Comparison of ENCODE assay signal across 11 mouse cellular contexts in the genomic region with DNA sequence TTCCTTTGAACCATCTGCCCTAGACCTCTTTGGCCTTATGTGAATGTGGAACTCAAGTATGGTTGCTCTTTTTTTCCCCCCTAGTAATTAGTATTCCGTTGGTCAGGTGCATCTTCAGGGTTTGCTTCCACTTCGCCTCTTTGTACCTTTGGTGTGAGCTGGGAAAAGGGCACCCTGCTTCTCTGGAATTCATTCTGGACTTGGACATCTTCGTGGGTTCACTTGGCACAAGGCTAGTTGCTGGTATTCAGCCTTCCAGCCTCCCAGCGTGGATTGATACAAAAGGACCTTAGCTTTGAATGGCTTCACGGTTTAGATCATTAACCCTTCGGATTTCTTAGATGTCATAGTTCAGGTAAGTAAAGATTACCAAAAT. TPM values are rescaled to one million over a fixed set of nuclear protein-coding genes. Genes with fewer than 3 reads are reported as not detected.
DNase-seq lines count a peak whose midpoint lies in the region; ATAC-seq lines count a peak whose summit lies in the region.
"Had no signal": no experiment of that assay in that cellular context is flagged by ENCODE, and none has a peak within 500 bp of the region (broad histone marks: within the 10 kb centered on the region; RNA-seq: fewer than 3 reads in every experiment).

No protein-coding gene starts in this region.

- H3K4me3 ChIP-seq in kidney, embryonic 14.5 days (ENCODE audit: low read length), result peak overlapping the region; percentile 53; the same call in 1 of the 2 replicates
- peak overlapping the region; percentile 61 for H3K4me3 ChIP-seq in hindbrain, embryonic 11.5 days (ENCODE audit: low read depth, low read length)
- peak overlapping the region; percentile 52 for H3K4me3 ChIP-seq in midbrain, embryonic 15.5 days

- H3K4me2 ChIP-seq in kidney, embryonic 14.5 days (replicated peaks; ENCODE audit: low read depth, low read length), result no peak overlapping the region
- H3K4me2 ChIP-seq in hindbrain, embryonic 11.5 days (replicated peaks; ENCODE audit: low read depth, low read length), result peak overlapping the region; percentile 72
- H3K4me2 ChIP-seq in midbrain, embryonic 15.5 days, result peak overlapping the region; percentile 59

- peaks cover 4% of the 10 kb centered on the region; the same call in 1 of the 2 replicates for H3K4me1 ChIP-seq in kidney, embryonic 14.5 days (ENCODE audit: control insufficient read depth, insufficient read depth, low read length)
- no peaks in the 10 kb centered on the region for H3K4me1 ChIP-seq in hindbrain, embryonic 11.5 days (replicated peaks; ENCODE audit: control insufficient read depth, insufficient read depth, low read length)
- H3K4me1 ChIP-seq in midbrain, embryonic 15.5 days, result peaks cover 19% of the 10 kb centered on the region

- no peaks in the 10 kb centered on the region for H3K9me3 ChIP-seq in kidney, embryonic 14.5 days (ENCODE audit: control insufficient read depth, low read length)
- H3K9me3 ChIP-seq in hindbrain, embryonic 11.5 days (ENCODE audit: control insufficient read depth, low read length), result no peaks in the 10 kb centered on the region
- H3K9me3 ChIP-seq in midbrain, embryonic 15.5 days, result no peaks in the 10 kb centered on the region

- 23% methylated on average over 6 of the region's 6 CpGs for WGBS in kidney, embryonic 14.5 days
- 17% methylated on average over 6 of the region's 6 CpGs for WGBS in hindbrain, embryonic 11.5 days
- 7% methylated on average over 6 of the region's 6 CpGs for WGBS in midbrain, embryonic 15.5 days

- no peak overlapping the region for H3K9ac ChIP-seq in kidney, embryonic 14.5 days (ENCODE audit: low read depth, low read length)
- H3K9ac ChIP-seq in hindbrain, embryonic 11.5 days (ENCODE audit: low read depth, low read length), result no peak overlapping the region; the same call in 1 of the 2 replicates
- H3K9ac ChIP-seq in midbrain, embryonic 15.5 days, result peak overlapping the region; percentile 45

- no peaks in the 10 kb centered on the region for H3K36me3 ChIP-seq in kidney, embryonic 14.5 days (ENCODE audit: control insufficient read depth, insufficient read depth, low read length)
- no peaks in the 10 kb centered on the region for H3K36me3 ChIP-seq in hindbrain, embryonic 11.5 days (ENCODE audit: control insufficient read depth, insufficient read depth, low read length)
- no peaks in the 10 kb centered on the region for H3K36me3 ChIP-seq in midbrain, embryonic 15.5 days (replicated peaks)

- DNase-seq in kidney, postnatal 10 days, result no peak
- peak; percentile 85 for DNase-seq in cerebellum, adult 9-11 months
- DNase-seq in hindbrain, embryonic 11.5 days (ENCODE audit: low spot score), result no peak
- no peak for DNase-seq in right cerebral cortex, adult 18-20 months
- DNase-seq in right cerebral cortex, postnatal 25 days, result no peak
- no peak for DNase-seq in adrenal gland, adult 18-20 months (ENCODE audit: low spot score in 2 of 2)

- no peak for ATAC-seq in kidney, embryonic 14.5 days (ENCODE audit: low FRiP score, low TSS enrichment)
- no peak for ATAC-seq in hindbrain, embryonic 11.5 days (ENCODE audit: low FRiP score)
- ATAC-seq in midbrain, embryonic 15.5 days (replicated peaks), result no peak

- H3K27me3 ChIP-seq in kidney, embryonic 14.5 days (ENCODE audit: control insufficient read depth, insufficient read depth, low read length), result peaks cover 13% of the 10 kb centered on the region
- no peaks in the 10 kb centered on the region for H3K27me3 ChIP-seq in hindbrain, embryonic 11.5 days (ENCODE audit: control insufficient read depth, insufficient read depth, low read length)
- no peaks in the 10 kb centered on the region for H3K27me3 ChIP-seq in midbrain, embryonic 15.5 days (replicated peaks)

- H3K27ac ChIP-seq in kidney, embryonic 14.5 days (ENCODE audit: low read depth, low read length), result no peak overlapping the region
- H3K27ac ChIP-seq in hindbrain, embryonic 11.5 days (ENCODE audit: low read depth, low read length), result no peak overlapping the region
- peak overlapping the region; percentile 89 for H3K27ac ChIP-seq in midbrain, embryonic 15.5 days

RNA-seq across cellular contexts. Expression of gene Cdh7, which starts 1.3 kb away (rescaled TPM):
- 0.26 TPM in 1 of 2 replicates, not detected in the other for polyA plus RNA-seq in kidney, embryonic 14.5 days (2014; fragmentation: Nextera tagmentation; extraction: Ambion mirVana)
- 3.1 and 3.4 TPM in 2 replicates for polyA plus RNA-seq in hindbrain, embryonic 11.5 days (2014; fragmentation: Nextera tagmentation; extraction: Ambion mirVana)
- polyA plus RNA-seq in midbrain, embryonic 15.5 days (2015; fragmentation: Nextera tagmentation; extraction: Ambion mirVana), result 17.9 and 19.6 TPM in 2 replicates
- total RNA-seq in adrenal gland, adult 18-20 months (2021), result under 1 TPM; 0.16 to 0.17 TPM
- total RNA-seq: gastrocnemius, adult 8-10 months had no signal
- polyA plus RNA-seq: large intestine, adult 2 months; spleen, adult 2 months had no signal
